Mouse (Mus musculus) urinary bladder, postnatal 36 days (tissue): ENCODE data around the gene Dlx6.

Source experiments
- DNase-seq, 2 experiments: peaks; one replicate each; pipeline ENCODE4 v3.0.0; 2022; ENCODE audit warnings: low spot score in 2 of 2, mixed read lengths in 1 of 2

Gene Dlx6

GRCm38 (mm10) chr6:6877346-6877910 is 14.3 kb downstream of the Dlx6 start:
- DNase-seq, result no peak

- DNase-seq, result no peak
Observed at GRCm38 (mm10) chr6:6877981-6878840, 15.1 kb downstream of the Dlx6 start.

- DNase-seq, result no peak
Observed at GRCm38 (mm10) chr6:6878841-6879291, 15.7 kb downstream of the Dlx6 start.

- no peak for DNase-seq
Observed at GRCm38 (mm10) chr6:6879371-6880325, 16.5 kb downstream of the Dlx6 start.

- DNase-seq, result no peak
Observed at GRCm38 (mm10) chr6:6880361-6881114, 17.4 kb downstream of the Dlx6 start.

GRCm38 (mm10) chr6:6881115-6881637 is 18.0 kb downstream of the Dlx6 start:
- DNase-seq, result no peak

- DNase-seq, result peak in 1 of 2 experiments; percentile 52
Observed at GRCm38 (mm10) chr6:6881638-6882190, 18.6 kb downstream of the Dlx6 start, which contains the start of gene Dlx5. Gene Dlx5, minus strand, starts transcription at chr6:6882085.

GRCm38 (mm10) chr6:6882266-6882797 is 19.2 kb downstream of the Dlx6 start:
- no peak for DNase-seq

- no peak for DNase-seq
Observed at GRCm38 (mm10) chr6:6884897-6885296, 21.8 kb downstream of the Dlx6 start.

GRCm38 (mm10) chr6:6886225-6886624 is 23.1 kb downstream of the Dlx6 start:
- no peak for DNase-seq

GRCm38 (mm10) chr6:6890047-6890446 is 26.9 kb downstream of the Dlx6 start:
- no peak for DNase-seq

- DNase-seq, result peak; percentile 16 to 66
Observed at GRCm38 (mm10) chr6:6909586-6909985, 46.5 kb downstream of the Dlx6 start.

- DNase-seq, result no peak
Observed at GRCm38 (mm10) chr6:6914304-6914703, 51.2 kb downstream of the Dlx6 start.

GRCm38 (mm10) chr6:6914849-6915525 is 51.9 kb downstream of the Dlx6 start:
- peak in 1 of 2 experiments; percentile 2 for DNase-seq

GRCm38 (mm10) chr6:6915526-6915915 is 52.4 kb downstream of the Dlx6 start:
- no peak for DNase-seq

GRCm38 (mm10) chr6:6917334-6917733 is 54.2 kb downstream of the Dlx6 start:
- no peak for DNase-seq
